Comparison of ENCODE assay signal across 8 mouse cellular contexts in genomic region chr6:135445070-135445469, GRCm38 (mm10).
A peak's percentile ranks its signal among the peaks of the same experiment; 100 is the strongest.
DNase-seq lines count a peak whose midpoint lies in the region; ATAC-seq and TF ChIP-seq lines count a peak whose summit lies in the region.

No protein-coding gene starts in this region.

- WGBS in neural tube, embryonic 11.5 days, result 45% methylated on average over 8 of the region's 8 CpGs
- 43% methylated on average over 8 of the region's 8 CpGs for WGBS in stomach, embryonic 16.5 days

- H3K4me1 ChIP-seq in neural tube, embryonic 11.5 days (ENCODE audit: control insufficient read depth, insufficient read depth, low read length), result peaks cover 4% of the 10 kb centered on the region; the same call in 1 of the 2 replicates
- 0 out of 2 replicates have a peak, but pooled peaks cover 3% of the 10 kb centered on the region for H3K4me1 ChIP-seq in stomach, embryonic 16.5 days (ENCODE audit: control insufficient read depth, insufficient read depth, low read length)

- H3K27me3 ChIP-seq in neural tube, embryonic 11.5 days (ENCODE audit: control insufficient read depth, insufficient read depth, low read length), result no peaks in the 10 kb centered on the region
- no peaks in the 10 kb centered on the region; the same call in 1 of the 2 replicates for H3K27me3 ChIP-seq in stomach, embryonic 16.5 days (ENCODE audit: control insufficient read depth, insufficient read depth, low read length)

- ATAC-seq in neural tube, embryonic 11.5 days (ENCODE audit: insufficient read depth, low FRiP score, low TSS enrichment), result no peak
- ATAC-seq in stomach, embryonic 16.5 days (ENCODE audit: insufficient read depth, low FRiP score), result no peak
- ATAC-seq in activated CD4-positive, CD25-positive, alpha-beta regulatory T cell, adult 4 months, result no peak

- TF ChIP-seq CTCF in gastrocnemius, adult 2 months (IDR thresholded peaks at IDR 0.05), result no peak

- no peak for DNase-seq in gastrocnemius, adult 2 months
- no peak for DNase-seq in gastrocnemius, postnatal 25 days
- peak; percentile 18 for DNase-seq in neural tube, embryonic 11.5 days (ENCODE audit: low spot score)
- no peak for DNase-seq in neural tube, embryonic 10.5 days (ENCODE audit: extremely low spot score, low spot score)
- peak; percentile 2 to 39 for DNase-seq in kidney, postnatal 36 days
- DNase-seq in urinary bladder, postnatal 14 days (ENCODE audit: low spot score), result no peak

- H3K9ac ChIP-seq in neural tube, embryonic 11.5 days (ENCODE audit: low read length), result no peak overlapping the region; the same call in 1 of the 2 replicates
- H3K9ac ChIP-seq in stomach, embryonic 16.5 days (ENCODE audit: low read length), result no peak overlapping the region

- intact Hi-C loops in gastrocnemius, adult 2 months (cut with DNase I), result loop anchor here (2.0 kb wide), 1 partner anchor 202 kb away; no protein-coding TSS in a partner anchor

- peak overlapping the region; percentile 35 for H3K4me2 ChIP-seq in neural tube, embryonic 11.5 days (ENCODE audit: low read depth)
- H3K4me2 ChIP-seq in stomach, embryonic 16.5 days (ENCODE audit: low read depth, low read length), result peak overlapping the region; percentile 36; the same call in 1 of the 2 replicates

- no peaks in the 10 kb centered on the region for H3K9me3 ChIP-seq in neural tube, embryonic 11.5 days (ENCODE audit: control insufficient read depth, low read length)
- no peaks in the 10 kb centered on the region for H3K9me3 ChIP-seq in stomach, embryonic 16.5 days (replicated peaks; ENCODE audit: control insufficient read depth, low read length)

- H3K4me3 ChIP-seq in gastrocnemius, adult 2 months, result peak overlapping the region; percentile 53
- no peak overlapping the region for H3K4me3 ChIP-seq in neural tube, embryonic 11.5 days (ENCODE audit: low read depth, low read length)
- no peak overlapping the region for H3K4me3 ChIP-seq in stomach, embryonic 16.5 days (replicated peaks; ENCODE audit: low read length)

- no peak overlapping the region for H3K27ac ChIP-seq in gastrocnemius, adult 2 months
- H3K27ac ChIP-seq in neural tube, embryonic 11.5 days (ENCODE audit: low read depth, low read length), result no peak overlapping the region
- H3K27ac ChIP-seq in stomach, embryonic 16.5 days (ENCODE audit: low read length), result no peak overlapping the region

- no peaks in the 10 kb centered on the region for H3K36me3 ChIP-seq in neural tube, embryonic 11.5 days (ENCODE audit: control insufficient read depth, insufficient read depth, low read length)
- no peaks in the 10 kb centered on the region for H3K36me3 ChIP-seq in stomach, embryonic 16.5 days (ENCODE audit: control insufficient read depth, insufficient read depth, low read length)

Comparison
In these comparisons a context has a peak if more than half of its experiments do, and no peak if none do; other contexts are left out.
1. DNase-seq: peak in neural tube, embryonic 11.5 days (single experiment) and kidney, postnatal 36 days (2 of 2); none in gastrocnemius, adult 2 months (single experiment), gastrocnemius, postnatal 25 days (single experiment), neural tube, embryonic 10.5 days (single experiment) and urinary bladder, postnatal 14 days (single experiment).